Mouse (Mus musculus) small intestine, adult 2 months (tissue): ENCODE results near the gene Meis2. TPM values are rescaled to one million over a fixed set of nuclear protein-coding genes. Genes with fewer than 3 reads are reported as not detected.

ENCODE experiments used
- H3K27ac ChIP-seq: fragments of 200-500 bp; 2 replicates; pipeline ENCODE4 v1.5.1; 2012; ENCODE audit warnings: low read depth, low read length, control low read depth, inconsistent platforms; ENCODE audit not compliant: insufficient read depth
- H3K27me3 ChIP-seq: fragments of 200-500 bp; 2 replicates; pipeline ENCODE4 v1.6.1; 2012; ENCODE audit warnings: mild to moderate bottlenecking, moderate library complexity, low read length, inconsistent platforms; ENCODE audit not compliant: control insufficient read depth, insufficient read depth
- H3K36me3 ChIP-seq: fragments of 200-500 bp; 2 replicates; pipeline ENCODE4 v1.6.1; 2012; ENCODE audit warnings: mild to moderate bottlenecking, low read length, control low read depth, inconsistent platforms; ENCODE audit not compliant: control insufficient read depth, insufficient read depth
- H3K4me1 ChIP-seq: fragments of 200-500 bp; 2 replicates; pipeline ENCODE4 v1.6.1; 2012; ENCODE audit warnings: low read length, inconsistent platforms, mixed read lengths; ENCODE audit not compliant: control insufficient read depth, insufficient read depth, insufficient read length
- H3K4me3 ChIP-seq: fragments of 200-500 bp; 2 replicates; pipeline ENCODE4 v1.5.1; 2012; ENCODE audit warnings: low read depth, mild to moderate bottlenecking, control low read depth, inconsistent platforms, low read length, moderate library complexity
- CTCF ChIP-seq: fragments of 200-500 bp; IDR thresholded peaks from 2 replicates; pipeline ENCODE4 v1.5.1; 2012; ENCODE audit warnings: low read depth, mild to moderate bottlenecking, control low read depth, inconsistent platforms, low read length, moderate library complexity, mixed read lengths; ENCODE audit not compliant: insufficient replicate concordance, insufficient read length; ENCODE audit errors: extremely low read depth
- POLR2A ChIP-seq: fragments of 200-500 bp; IDR thresholded peaks from 2 replicates; pipeline ENCODE4 v1.6.1; 2012; ENCODE audit warnings: low read depth, mild to moderate bottlenecking, control low read depth, inconsistent platforms, low read length, moderate library complexity
- WGBS: fragments of 180-500 bp; shearing (Covaris S2); methylation state at CpG from one replicate; pipeline ENCODE4 v1.1.7; 2018; 5-methylcytosine and 5-hydroxymethylcytosine counted together
- polyA plus RNA-seq: library from polyadenylated mRNA; depleted of rRNA; stranded (reverse); fragments of >200 nt; gene quantifications from 2 replicates; pipeline ENCODE4 v1.2.3, GENCODE M21; 2012

Meis2 gene
- polyA plus RNA-seq, 1 experiment = 3.9 TPM

DNA sequence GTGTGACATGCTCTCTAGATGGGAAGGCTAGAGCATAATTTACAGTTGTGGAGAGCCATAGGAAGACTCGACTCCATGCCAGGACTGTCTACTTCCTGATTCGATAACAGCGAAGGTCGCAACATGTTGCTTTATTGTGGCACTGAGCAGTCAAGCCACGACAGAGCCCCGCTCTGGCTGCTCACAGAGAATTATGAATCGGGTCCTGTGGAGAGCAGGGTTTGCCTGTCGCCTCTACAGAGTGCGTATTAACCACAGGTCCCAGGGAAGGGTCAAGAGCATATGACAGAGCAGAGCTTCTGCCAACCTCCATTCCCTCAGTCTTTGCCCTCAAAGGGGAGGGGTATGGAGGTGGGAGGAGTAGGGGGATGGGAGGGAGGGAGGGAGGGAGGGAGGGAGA is 80.7 kb downstream of the Meis2 start:
- no peak overlapping the region for H3K27ac ChIP-seq
- H3K36me3 ChIP-seq = no peaks in the 10 kb centered on the region
- peaks cover 4% of the 10 kb centered on the region; the same call in 1 of the 2 replicates for H3K4me1 ChIP-seq
- 24% methylated on average over 9 of the region's 9 CpGs for WGBS
- no peak overlapping the region for H3K4me3 ChIP-seq
- TF ChIP-seq POLR2A = no peak
- no peak for TF ChIP-seq CTCF
- H3K27me3 ChIP-seq = no peaks in the 10 kb centered on the region

DNA sequence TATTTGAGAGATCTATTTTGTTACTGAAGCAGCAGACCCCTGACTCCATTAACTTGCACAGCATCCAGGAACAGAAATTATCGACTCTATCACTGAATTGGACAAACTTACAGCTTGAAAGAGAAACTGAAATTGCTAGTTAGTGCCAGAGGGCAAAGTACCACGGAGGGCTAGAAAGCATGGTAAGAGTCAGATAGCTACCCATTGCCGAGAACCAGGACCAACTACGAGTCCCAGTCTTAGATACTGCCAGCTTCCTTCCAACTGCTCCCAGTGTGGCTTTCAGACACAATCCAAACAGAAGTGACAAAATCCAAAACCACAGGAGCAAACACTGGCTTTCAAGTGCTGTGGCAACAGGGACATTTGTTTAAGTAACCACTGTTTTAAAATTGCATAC is 81.2 kb downstream of the Meis2 start:
- TF ChIP-seq POLR2A (no peak), CTCF (no peak)
- peaks cover 4% of the 10 kb centered on the region; the same call in 1 of the 2 replicates for H3K4me1 ChIP-seq
- H3K27ac ChIP-seq = peak overlapping the region; percentile 57; the same call in 1 of the 2 replicates
- WGBS = 20% methylated on average over 4 of the region's 4 CpGs
- no peaks in the 10 kb centered on the region for H3K27me3 ChIP-seq
- H3K36me3 ChIP-seq = no peaks in the 10 kb centered on the region
- H3K4me3 ChIP-seq = no peak overlapping the region

DNA sequence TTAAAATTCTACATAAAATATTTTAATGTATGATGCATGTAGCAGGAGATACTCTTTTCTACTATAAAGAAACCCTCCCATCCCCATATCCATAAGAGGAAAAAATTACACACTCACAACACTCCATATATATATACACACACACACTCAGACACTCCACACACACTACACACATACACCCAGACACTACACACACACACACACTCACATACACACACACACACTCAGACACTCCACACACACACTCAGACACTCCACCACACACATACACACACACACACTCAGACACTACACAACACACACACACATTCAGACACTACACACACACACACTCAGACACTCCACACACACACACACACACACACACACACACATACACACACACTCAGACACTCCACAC is 85.1 kb downstream of the Meis2 start:
- Histone ChIP-seq H3K27me3 (no peaks in the 10 kb centered on the region), H3K4me3 (no peak overlapping the region), H3K36me3 (no peaks in the 10 kb centered on the region), H3K27ac (no peak overlapping the region), H3K4me1 (peaks cover 4% of the 10 kb centered on the region; the same call in 1 of the 2 replicates)
- TF ChIP-seq CTCF = no peak
- no peak for TF ChIP-seq POLR2A

DNA sequence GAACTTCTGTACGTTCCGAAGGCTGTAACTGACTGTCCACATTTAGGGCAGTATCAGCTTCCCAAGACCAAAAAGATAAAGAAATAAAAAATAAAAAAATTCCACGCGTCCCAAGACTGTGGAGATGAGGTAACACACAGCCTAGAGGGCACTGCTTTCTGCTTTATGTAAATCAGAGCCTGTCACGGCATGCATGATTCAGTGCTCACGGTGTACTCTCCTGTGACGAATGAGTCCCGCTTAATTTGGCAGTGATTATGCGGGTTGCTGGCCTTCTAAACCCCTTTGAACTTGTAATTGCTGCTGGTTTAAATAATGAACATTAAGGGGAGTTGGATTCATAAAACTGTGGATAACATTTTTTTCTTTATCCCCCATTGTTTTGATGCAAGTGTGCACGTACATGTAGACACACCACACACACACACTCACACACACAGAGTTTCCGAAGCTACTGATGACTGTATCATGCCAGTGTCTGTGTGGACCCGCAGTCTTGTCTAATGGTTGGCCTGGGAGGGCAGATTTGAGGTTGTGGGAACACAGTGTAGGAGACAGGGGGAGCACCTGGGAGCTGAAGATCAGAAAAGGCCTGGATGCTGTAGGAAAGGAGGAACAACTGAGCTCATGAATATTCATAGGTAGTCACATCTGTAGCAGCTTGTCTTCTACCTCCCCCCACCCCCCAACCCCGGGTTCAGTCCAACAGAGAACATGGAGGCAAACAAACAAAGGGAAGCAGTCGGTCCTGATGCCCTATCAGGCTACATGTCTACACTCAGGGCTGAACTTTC is 85.8 kb downstream of the Meis2 start:
- WGBS = 79% methylated on average over 14 of the region's 14 CpGs
- H3K36me3 ChIP-seq = no peaks in the 10 kb centered on the region
- no peak for TF ChIP-seq CTCF
- no peak for TF ChIP-seq POLR2A
- no peak overlapping the region for H3K4me3 ChIP-seq
- no peaks in the 10 kb centered on the region for H3K27me3 ChIP-seq
- peaks cover 4% of the 10 kb centered on the region; the same call in 1 of the 2 replicates for H3K4me1 ChIP-seq
- no peak overlapping the region for H3K27ac ChIP-seq

DNA sequence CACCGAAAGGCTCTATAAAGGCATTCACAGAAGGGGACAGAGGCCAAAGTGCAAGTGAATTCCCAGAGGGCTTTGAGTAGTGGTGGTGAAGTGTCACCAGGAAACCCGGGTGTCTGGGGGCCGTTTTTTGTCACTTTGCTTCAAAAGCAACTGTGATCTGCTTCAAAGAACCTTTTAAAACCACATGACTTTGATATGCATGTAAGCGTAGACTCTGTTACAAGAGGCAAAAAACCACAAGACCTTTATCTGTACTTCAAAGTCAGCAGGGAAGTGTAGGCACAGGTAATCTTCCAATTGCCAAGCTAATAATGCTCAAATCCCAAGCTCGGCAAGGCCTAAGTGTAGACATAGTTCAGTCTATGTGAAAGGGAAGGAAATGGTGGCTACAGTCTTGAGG is 87.0 kb downstream of the Meis2 start:
- Histone ChIP-seq H3K4me3 (no peak overlapping the region), H3K27me3 (no peaks in the 10 kb centered on the region), H3K4me1 (peaks cover 2% of the 10 kb centered on the region; the same call in 1 of the 2 replicates), H3K27ac (no peak overlapping the region), H3K36me3 (no peaks in the 10 kb centered on the region)
- no peak for TF ChIP-seq POLR2A
- TF ChIP-seq CTCF = no peak
- 71% methylated on average over 5 of the region's 5 CpGs for WGBS

DNA sequence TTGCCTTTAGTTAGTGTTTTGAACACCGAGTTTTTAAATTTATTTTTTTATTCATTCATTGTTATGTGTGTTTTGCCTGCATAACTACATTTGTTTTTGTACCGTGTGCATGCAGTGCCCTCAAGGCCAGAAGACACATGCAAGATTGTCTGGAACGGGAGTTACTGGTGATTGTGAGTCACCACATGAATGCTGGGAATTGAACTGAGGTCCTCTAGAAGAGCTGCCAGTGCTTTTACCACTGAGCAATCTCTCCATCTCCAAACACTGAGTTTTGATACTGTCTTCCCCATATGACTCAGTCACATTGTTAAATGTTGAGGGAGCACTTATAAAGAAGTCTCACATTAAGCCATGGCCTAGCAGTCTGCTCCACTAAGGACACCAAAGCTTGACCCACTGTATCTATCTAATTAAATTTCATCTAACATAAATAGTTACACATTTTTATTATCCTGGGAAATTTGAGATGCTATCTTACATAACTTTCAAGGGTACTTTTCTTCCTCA is 94.3 kb downstream of the Meis2 start:
- no peak overlapping the region for H3K4me3 ChIP-seq
- TF ChIP-seq POLR2A (no peak), CTCF (no peak)

DNA sequence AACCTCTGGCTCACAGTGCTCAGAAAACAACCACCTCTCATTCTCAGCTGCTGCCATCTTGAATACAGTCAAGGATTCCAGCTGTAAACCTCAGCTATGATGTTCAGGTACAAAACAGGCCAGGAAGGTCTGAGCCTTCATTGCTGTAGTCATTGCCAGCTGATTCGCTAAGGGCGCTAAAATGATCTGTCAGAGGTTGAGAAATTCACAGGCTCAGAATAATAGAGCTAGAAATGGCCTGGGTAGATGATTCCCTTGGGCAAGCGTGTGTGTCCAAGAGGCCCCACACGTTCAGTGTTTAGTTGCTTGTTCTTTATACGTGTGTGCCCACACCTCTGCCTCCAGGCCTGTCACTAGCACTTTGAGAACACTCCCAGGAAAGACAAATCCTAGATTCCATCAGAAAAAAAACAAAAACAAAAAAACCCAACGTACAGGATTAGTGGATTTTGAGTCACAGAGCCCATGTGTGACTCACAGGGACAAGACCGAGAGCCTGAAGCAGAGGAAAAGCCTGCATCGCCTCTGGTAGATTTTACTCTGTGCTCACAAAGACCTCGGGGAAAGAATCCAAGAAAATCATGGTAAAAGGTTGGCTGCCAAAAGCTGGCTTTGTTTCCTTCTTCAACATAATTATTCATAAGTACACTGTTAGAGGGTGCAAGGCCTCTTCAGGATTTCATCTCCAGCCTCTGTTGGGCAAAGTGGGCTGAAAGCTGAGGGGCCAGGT is 95.4 kb downstream of the Meis2 start:
- Histone ChIP-seq H3K36me3 (no peaks in the 10 kb centered on the region), H3K4me1 (no peaks in the 10 kb centered on the region), H3K27ac (no peak overlapping the region), H3K4me3 (no peak overlapping the region), H3K27me3 (no peaks in the 10 kb centered on the region)
- no peak for TF ChIP-seq POLR2A
- no peak for TF ChIP-seq CTCF
- 80% methylated on average over 9 of the region's 9 CpGs for WGBS

More for the DNA sequence above, 94.3 kb downstream of the Meis2 start:
- Histone ChIP-seq H3K27me3 (no peaks in the 10 kb centered on the region), H3K4me1 (no peaks in the 10 kb centered on the region), H3K27ac (no peak overlapping the region), H3K36me3 (no peaks in the 10 kb centered on the region)
- WGBS = 80% methylated on average over 3 of the region's 3 CpGs
